Mouse (Mus musculus): ENCODE data around the gene Tmc8.

- TF ChIP-seq GATA1 (IDR thresholded peaks at IDR 0.05; ENCODE audit: low read length) (peak; percentile 79), TAL1 (IDR thresholded peaks at IDR 0.05; ENCODE audit: low read length) (peak; percentile 97)
Observed at GRCm38 (mm10) chr11:117797511-117798159, 15.8 kb downstream of the Tmc8 start, which contains the start of gene 6030468B19Rik.

All from erythroblast, embryonic 14.5 days (primary cell).